Mouse (Mus musculus): ENCODE results near the gene Alkbh4. TPM values are rescaled to one million over a fixed set of nuclear protein-coding genes. Genes with fewer than 3 reads are reported as not detected.

Alkbh4 gene
- total and polyA plus RNA-seq, 3 experiments: 5.3 to 6.4 (median 6.2) TPM

DNA sequence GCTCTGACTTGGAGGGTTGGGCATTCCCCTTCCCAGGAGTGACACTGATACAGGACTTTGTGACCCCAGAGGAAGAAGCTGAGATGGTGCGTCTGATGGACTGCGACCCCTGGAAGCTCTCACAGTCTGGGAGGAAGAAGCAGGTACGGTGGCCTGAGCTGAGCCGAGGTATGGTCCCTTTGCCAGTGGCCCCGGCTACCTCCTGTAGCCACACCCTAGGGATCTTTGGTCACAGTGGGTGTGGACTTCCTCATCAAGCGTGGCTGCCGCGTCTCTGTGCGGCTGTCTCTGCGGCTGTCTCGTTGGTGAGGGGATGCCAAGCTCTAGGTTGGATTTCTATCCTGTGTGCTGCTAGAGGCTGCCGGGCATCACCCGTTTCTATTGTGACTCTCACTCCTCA, 3.4 kb downstream of the Alkbh4 start:
- TF ChIP-seq EP300 (IDR thresholded peaks at IDR 0.05; ENCODE audit: insufficient read depth, low read depth, low read length) (no peak), POLR2A (IDR thresholded peaks at IDR 0.05; ENCODE audit: insufficient read depth, low read depth, low read length) (no peak)
- Histone ChIP-seq H3K9ac (ENCODE audit: low read depth, low read length) (no peak overlapping the region), H3K4me1 (ENCODE audit: control insufficient read depth, insufficient read depth, low read length) (peaks cover 2% of the 10 kb centered on the region; the same call in 1 of the 2 replicates), H3K27me3 (ENCODE audit: control insufficient read depth, insufficient read depth, low read length) (no peaks in the 10 kb centered on the region), H3K79me2 (replicated peaks; ENCODE audit: control insufficient read depth, insufficient read depth, low read length) (no peaks in the 10 kb centered on the region), H3K36me3 (ENCODE audit: control insufficient read depth, insufficient read depth, low read length) (no peaks in the 10 kb centered on the region; the same call in 1 of the 2 replicates), H3K4me3 (no peak overlapping the region), H3K27ac (no peak overlapping the region)
- 82% methylated on average over 13 of the region's 13 CpGs for WGBS
- intact Hi-C loops (cut with DNase I): loop anchor here (5.0 kb wide), 1 partner anchor 157 kb away; the partner anchor contains the start of gene Zp3
- no peak for DNase-seq

DNA sequence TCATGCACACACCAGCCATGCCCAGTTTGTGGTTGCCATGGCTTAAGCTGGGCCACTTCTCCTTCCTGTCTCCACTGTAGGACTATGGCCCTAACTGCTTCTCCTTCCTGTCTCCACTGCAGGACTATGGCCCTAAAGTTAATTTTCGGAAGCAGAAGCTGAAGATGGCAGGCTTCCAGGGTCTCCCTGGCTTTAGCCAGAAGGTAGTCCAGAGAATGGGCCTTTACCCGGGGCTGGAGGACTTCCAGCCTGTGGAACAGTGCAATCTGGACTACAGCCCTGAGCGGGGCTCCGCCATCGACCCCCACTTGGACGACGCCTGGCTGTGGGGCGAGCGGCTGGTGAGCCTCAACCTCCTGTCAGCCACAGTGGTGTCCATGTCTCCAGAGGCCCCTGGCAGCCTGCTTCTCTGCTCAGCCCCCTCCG, 4.1 kb downstream of the Alkbh4 start:
- Histone ChIP-seq H3K4me1 (ENCODE audit: control insufficient read depth, insufficient read depth, low read length) (no peaks in the 10 kb centered on the region), H3K79me2 (replicated peaks; ENCODE audit: control insufficient read depth, insufficient read depth, low read length) (no peaks in the 10 kb centered on the region), H3K9ac (ENCODE audit: low read depth, low read length) (no peak overlapping the region), H3K27ac (no peak overlapping the region), H3K4me3 (no peak overlapping the region), H3K27me3 (ENCODE audit: control insufficient read depth, insufficient read depth, low read length) (no peaks in the 10 kb centered on the region), H3K36me3 (ENCODE audit: control insufficient read depth, insufficient read depth, low read length) (no peaks in the 10 kb centered on the region; the same call in 1 of the 2 replicates)
- peak in 1 of 2 experiments; percentile 37 for DNase-seq
- intact Hi-C loops (cut with DNase I): no loop called here
- TF ChIP-seq CTCF (IDR thresholded peaks at IDR 0.05) (no peak), EP300 (IDR thresholded peaks at IDR 0.05; ENCODE audit: insufficient read depth, low read depth, low read length) (no peak), POLR2A (IDR thresholded peaks at IDR 0.05; ENCODE audit: insufficient read depth, low read depth, low read length) (no peak)
- 79% methylated on average over 10 of the region's 10 CpGs for WGBS

DNA sequence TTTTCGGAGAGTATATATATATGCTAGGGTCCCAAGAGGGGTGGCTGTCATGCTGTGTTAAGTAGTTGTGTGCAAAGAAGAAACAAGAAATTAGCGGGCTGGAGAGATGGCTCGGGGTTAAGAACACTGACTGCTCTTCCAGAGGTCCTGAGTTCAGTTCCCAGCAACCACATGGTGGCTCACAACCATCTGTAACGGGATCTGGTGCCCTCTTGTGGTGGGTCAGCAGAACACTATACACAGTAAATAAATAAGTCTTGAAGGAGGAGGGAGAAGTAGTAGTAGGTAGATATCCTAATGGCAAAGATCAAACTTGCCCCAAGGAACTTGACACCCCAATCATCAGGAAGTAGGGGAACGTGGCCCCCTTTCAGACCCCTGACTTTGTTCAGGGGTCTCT, 6.8 kb downstream of the Alkbh4 start:
- Histone ChIP-seq H3K9ac (ENCODE audit: low read depth, low read length) (no peak overlapping the region), H3K4me3 (no peak overlapping the region), H3K27me3 (ENCODE audit: control insufficient read depth, insufficient read depth, low read length) (no peaks in the 10 kb centered on the region), H3K27ac (no peak overlapping the region), H3K79me2 (replicated peaks; ENCODE audit: control insufficient read depth, insufficient read depth, low read length) (no peaks in the 10 kb centered on the region), H3K4me1 (ENCODE audit: control insufficient read depth, insufficient read depth, low read length) (no peaks in the 10 kb centered on the region), H3K36me3 (ENCODE audit: control insufficient read depth, insufficient read depth, low read length) (no peaks in the 10 kb centered on the region; the same call in 1 of the 2 replicates)
- no peak for TF ChIP-seq CTCF (IDR thresholded peaks at IDR 0.05)
- no peak for TF ChIP-seq EP300 (IDR thresholded peaks at IDR 0.05; ENCODE audit: insufficient read depth, low read depth, low read length)
- no peak for TF ChIP-seq POLR2A (IDR thresholded peaks at IDR 0.05; ENCODE audit: insufficient read depth, low read depth, low read length)
- WGBS: 91% methylated on average over 5 of the region's 5 CpGs
- no peak for DNase-seq
- intact Hi-C loops (cut with DNase I): no loop called here

DNA sequence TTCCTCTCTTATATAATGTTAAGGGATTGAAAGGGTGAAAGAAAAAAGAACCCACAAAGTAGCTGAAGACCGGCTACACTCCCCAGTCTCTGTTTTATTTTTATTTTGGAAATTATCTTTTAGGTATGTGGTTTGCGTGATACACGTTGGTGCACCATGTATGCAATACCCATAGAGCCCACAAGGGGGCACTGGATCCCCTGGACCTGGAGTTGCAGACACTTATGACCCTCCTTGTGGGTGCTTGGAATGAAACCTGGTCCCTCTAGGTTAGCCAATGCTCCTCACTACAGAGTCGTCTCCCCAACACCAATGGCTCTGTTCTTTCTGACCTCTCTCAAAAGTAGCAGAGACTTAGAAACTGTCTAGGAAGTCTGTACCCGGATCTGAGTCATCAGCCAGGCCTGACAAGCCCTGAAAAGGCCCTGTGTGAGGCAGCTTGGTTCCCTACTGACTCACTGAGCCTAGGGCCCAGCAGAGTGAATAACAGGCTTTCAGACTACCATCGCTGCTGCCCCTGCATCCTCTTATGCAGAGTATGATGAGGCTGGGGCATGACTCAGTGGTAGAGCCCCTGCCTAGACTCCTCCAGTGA, 7.3 kb downstream of the Alkbh4 start:
- Histone ChIP-seq H3K27ac (no peak overlapping the region), H3K27me3 (ENCODE audit: control insufficient read depth, insufficient read depth, low read length) (no peaks in the 10 kb centered on the region), H3K79me2 (replicated peaks; ENCODE audit: control insufficient read depth, insufficient read depth, low read length) (no peaks in the 10 kb centered on the region), H3K36me3 (ENCODE audit: control insufficient read depth, insufficient read depth, low read length) (no peaks in the 10 kb centered on the region; the same call in 1 of the 2 replicates), H3K4me3 (no peak overlapping the region), H3K4me1 (ENCODE audit: control insufficient read depth, insufficient read depth, low read length) (no peaks in the 10 kb centered on the region), H3K9ac (ENCODE audit: low read depth, low read length) (no peak overlapping the region)
- no peak for TF ChIP-seq EP300 (IDR thresholded peaks at IDR 0.05; ENCODE audit: insufficient read depth, low read depth, low read length)
- no peak for TF ChIP-seq POLR2A (IDR thresholded peaks at IDR 0.05; ENCODE audit: insufficient read depth, low read depth, low read length)
- TF ChIP-seq CTCF (IDR thresholded peaks at IDR 0.05): peak; percentile 64
- no peak for DNase-seq
- 84% methylated on average over 6 of the region's 6 CpGs for WGBS
- intact Hi-C loops (cut with DNase I): no loop called here

DNA sequence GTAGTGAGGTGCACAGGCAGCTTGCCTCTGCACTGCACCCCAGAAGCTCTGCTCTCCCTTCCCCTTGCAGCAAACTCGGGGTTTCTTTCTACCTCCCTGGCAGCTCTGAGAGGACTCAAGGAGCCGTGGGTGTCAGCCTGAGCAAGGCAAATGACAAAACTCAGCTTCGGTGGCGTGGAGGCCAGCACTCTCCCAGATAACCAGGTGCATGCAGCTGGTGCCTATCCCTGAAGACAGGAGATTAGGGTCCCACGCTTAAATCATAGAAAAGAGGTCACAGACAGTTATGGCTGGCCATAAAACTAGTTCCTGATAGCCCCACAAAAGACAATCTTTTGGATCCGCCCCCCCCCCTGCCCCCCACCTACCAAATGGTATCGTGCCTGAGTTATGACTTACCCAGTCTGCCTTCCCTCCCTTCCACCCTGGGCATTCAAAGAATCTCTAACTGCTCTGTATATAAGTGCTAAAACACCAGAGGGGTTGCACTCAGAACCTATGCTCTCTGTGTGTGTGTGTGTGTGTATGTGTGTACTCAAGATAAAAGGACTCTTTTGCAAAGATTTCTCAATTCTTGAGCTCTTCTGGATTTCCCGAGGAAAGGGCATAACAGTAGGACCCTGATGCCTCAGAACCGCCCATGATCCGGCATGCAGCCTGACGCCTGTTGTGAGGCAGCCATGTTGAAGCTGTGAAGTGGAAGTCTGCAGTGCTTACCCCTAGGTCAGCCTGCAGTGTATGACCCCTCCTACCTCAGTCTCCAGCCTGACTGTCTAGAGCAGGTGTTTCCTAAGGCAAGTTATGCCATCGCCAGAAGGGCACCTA, 8.9 kb downstream of the Alkbh4 start:
- H3K79me2 ChIP-seq (replicated peaks; ENCODE audit: control insufficient read depth, insufficient read depth, low read length): no peaks in the 10 kb centered on the region
- DNase-seq: no peak
- no peak overlapping the region for H3K4me3 ChIP-seq
- no peak for TF ChIP-seq EP300 (IDR thresholded peaks at IDR 0.05; ENCODE audit: insufficient read depth, low read depth, low read length)
- no peak for TF ChIP-seq POLR2A (IDR thresholded peaks at IDR 0.05; ENCODE audit: insufficient read depth, low read depth, low read length)
- no peak for TF ChIP-seq CTCF (IDR thresholded peaks at IDR 0.05)
- H3K27ac ChIP-seq: no peak overlapping the region
- 54% methylated on average over 12 of the region's 12 CpGs for WGBS
- intact Hi-C loops (cut with DNase I): no loop called here
- H3K4me1 ChIP-seq (ENCODE audit: control insufficient read depth, insufficient read depth, low read length): no peaks in the 10 kb centered on the region
- H3K9ac ChIP-seq (ENCODE audit: low read depth, low read length): no peak overlapping the region
- H3K36me3 ChIP-seq (ENCODE audit: control insufficient read depth, insufficient read depth, low read length): no peaks in the 10 kb centered on the region
- no peaks in the 10 kb centered on the region for H3K27me3 ChIP-seq (ENCODE audit: control insufficient read depth, insufficient read depth, low read length)

DNA sequence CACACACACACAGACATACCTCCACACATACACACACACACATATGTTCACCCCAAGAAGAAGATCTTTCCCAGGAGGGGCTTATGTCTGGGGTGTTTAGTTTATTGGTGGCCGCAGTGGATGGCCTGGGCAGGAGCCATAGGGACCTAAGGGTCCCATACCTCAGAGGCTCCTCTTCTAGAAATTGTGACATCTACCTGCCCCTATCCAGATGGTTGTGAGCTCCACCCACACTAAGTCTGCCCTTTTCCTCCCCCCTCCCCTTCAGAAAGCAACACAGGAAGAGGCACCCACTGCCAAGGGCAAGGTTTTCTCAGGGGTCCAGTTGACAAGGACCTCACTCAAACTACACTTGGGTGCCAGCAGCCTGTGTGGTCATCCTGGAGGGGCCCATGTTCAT, 11.0 kb downstream of the Alkbh4 start:
- TF ChIP-seq EP300 (IDR thresholded peaks at IDR 0.05; ENCODE audit: insufficient read depth, low read depth, low read length): no peak
- no peak for TF ChIP-seq CTCF (IDR thresholded peaks at IDR 0.05)
- TF ChIP-seq POLR2A (IDR thresholded peaks at IDR 0.05; ENCODE audit: insufficient read depth, low read depth, low read length): no peak
- 72% methylated on average over 1 of the region's 1 CpGs for WGBS

More for the DNA sequence above, 11.0 kb downstream of the Alkbh4 start:
- H3K27me3 ChIP-seq (ENCODE audit: control insufficient read depth, insufficient read depth, low read length): no peaks in the 10 kb centered on the region
- DNase-seq: peak in 1 of 2 experiments; percentile 40
- no peak overlapping the region for H3K4me3 ChIP-seq
- intact Hi-C loops (cut with DNase I): no loop called here
- H3K27ac ChIP-seq: no peak overlapping the region
- no peaks in the 10 kb centered on the region for H3K36me3 ChIP-seq (ENCODE audit: control insufficient read depth, insufficient read depth, low read length)
- H3K9ac ChIP-seq (ENCODE audit: low read depth, low read length): no peak overlapping the region
- H3K79me2 ChIP-seq (replicated peaks; ENCODE audit: control insufficient read depth, insufficient read depth, low read length): no peaks in the 10 kb centered on the region
- no peaks in the 10 kb centered on the region for H3K4me1 ChIP-seq (ENCODE audit: control insufficient read depth, insufficient read depth, low read length)

Measured in heart, adult 2 months (tissue).